Mouse (Mus musculus): ENCODE data around the gene A230072I06Rik.

The A230072I06Rik gene

GRCm38 (mm10) chr8:12322071-12322470 lies 43.5 kb downstream of the A230072I06Rik start:
- no peak for DNase-seq (ENCODE audit: low read depth in 1 of 2, low spot score in 2 of 2)

GRCm38 (mm10) chr8:12323238-12323637 lies 44.6 kb downstream of the A230072I06Rik start:
- no peak for DNase-seq (ENCODE audit: low read depth in 1 of 2, low spot score in 2 of 2)

DNA sequence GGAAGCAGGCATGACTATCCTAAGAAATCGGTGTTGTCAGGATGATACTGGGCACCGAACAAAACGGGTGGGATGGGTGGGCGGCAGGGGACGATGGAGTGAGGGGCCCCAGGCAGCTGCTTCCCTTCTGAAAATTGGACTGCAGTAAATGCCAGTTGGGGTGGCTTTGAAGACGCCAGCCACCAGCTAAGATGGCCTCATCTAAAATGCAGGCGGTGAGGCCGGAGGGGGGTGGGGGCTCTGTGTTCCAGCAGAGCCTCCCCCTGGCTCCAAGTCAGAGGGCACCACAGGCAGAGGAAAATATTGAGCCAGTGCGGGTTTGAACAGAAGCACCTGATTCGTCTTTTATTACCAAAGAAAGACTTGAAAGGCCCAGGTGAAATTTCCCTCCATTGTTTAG lies 45.9 kb downstream of the A230072I06Rik start:
- DNase-seq (ENCODE audit: low read depth in 1 of 2, low spot score in 2 of 2), result no peak

DNA sequence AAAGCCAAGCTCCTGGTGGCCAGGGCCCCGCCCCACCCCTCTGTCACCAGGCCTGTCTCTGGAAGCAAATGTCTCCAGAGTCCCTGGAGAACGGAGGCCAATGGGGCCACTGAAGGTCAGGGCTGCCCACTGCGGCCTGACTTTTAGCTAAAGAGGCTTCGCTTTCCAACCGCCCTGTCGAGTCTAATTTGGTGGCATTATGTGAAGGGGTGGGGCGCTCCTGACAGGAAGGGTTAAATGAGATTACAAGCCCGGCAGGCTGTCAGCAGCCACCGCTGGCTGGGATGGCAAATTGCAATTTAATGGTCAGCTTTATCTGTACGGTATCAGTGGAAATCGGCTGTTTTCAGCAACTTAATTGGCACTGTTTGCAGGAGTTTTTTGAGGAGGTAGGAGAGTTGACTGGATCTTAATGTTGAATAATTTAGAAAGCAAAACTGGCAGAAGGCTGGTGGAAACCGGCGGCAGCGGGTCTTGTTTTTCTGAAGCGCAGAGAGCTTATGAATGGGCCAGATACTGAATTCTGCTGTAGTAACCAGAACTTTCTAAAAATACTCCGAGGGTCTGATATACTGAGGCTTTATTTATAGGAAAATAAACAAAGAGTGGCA lies 46.5 kb downstream of the A230072I06Rik start:
- no peak for DNase-seq (ENCODE audit: low read depth in 1 of 2, low spot score in 2 of 2)

DNA sequence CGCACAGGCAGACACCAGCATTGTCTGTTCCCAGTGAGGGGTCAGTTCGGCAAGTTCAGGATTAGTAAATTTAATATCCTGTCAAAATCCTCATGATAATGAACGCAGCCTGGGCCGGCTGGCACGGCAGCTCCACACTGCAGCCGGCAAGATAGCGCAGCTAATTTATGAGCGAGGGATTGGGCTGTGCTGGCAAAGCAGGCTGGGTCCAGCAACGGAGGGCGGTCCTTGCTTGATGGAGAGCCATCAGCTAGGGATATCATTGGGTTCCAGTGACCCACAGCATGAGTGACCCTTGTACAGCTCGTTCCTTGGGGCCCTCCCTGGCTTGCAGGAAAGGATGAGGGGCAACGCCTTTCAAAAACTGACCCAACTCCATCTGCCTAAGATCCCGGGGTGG lies 48.6 kb downstream of the A230072I06Rik start:
- DNase-seq (ENCODE audit: low read depth in 1 of 2, low spot score in 2 of 2), result no peak

DNA sequence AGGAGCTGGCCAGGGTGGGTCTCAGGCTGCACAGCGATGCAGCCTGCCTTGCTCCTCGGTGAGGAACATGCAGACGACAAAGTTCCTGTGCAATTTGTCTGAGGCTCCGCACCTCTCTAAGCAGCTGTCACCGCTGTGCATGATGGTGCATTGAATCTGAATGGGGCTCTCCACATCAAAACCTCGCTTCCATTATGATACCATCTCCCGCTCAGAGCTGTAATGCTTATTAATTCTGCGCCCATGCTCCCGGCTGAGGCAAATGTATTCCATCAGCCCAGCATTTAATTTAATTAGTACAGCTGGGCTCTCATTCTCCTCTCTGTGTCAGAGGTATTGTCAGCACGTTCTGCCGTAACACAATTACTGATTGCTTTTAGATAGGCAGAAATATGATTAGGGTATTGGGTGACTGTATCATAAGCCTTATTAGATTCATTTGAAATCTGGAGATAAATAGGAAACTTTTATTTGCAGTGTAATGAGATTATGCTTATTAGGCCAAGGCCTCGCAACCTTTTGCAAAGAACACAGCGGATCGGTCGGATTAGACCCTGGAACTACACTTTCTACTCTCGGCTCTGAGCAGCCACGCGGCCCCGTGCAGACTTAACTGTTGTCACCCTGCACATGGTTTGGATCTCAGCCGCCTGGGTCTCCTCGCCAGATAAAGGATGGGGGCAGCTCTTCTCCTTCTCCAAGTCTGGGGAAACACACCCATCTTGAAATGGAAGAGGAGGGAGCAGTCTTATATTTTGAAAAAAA lies 49.3 kb downstream of the A230072I06Rik start:
- no peak for DNase-seq (ENCODE audit: low read depth in 1 of 2, low spot score in 2 of 2)

DNA sequence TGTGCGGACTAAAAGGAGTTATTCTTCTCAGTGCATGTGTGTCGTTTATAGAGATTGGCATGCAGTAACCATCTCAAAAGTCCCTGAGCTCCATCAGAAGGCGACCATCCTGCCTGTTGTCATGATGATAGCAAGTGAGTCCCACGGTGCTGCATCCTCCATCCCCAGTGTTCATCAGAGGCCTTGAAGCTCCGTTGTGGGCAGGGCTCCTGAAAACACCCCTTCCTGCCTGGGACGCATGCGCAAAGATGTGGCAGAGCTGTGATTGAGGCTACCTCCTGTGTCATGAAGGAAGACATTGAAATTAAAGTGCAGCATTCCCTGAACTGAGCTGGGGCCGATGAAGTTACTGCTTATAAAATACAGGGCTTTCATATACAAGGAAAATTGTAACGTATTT lies 49.9 kb downstream of the A230072I06Rik start:
- no peak for DNase-seq (ENCODE audit: low read depth in 1 of 2, low spot score in 2 of 2)

DNA sequence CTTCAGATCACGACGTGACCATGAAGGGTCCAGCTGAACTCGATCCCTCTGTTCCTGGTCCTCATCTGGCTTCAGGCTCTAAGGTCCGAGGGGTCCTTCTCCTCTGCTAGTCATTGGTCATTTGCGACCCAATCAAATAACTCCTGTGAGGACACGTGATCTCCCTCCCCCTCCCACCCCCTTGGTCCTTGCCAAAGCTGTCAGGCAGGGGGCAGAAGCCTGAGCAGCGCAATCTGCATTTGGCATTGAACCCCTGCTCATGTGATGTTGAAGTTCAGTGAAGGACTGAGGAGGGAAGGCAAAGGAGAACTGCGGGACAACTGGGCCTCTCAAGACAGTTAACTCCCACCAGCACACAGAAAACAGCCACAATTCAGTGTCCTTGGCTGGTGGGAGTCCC lies 51.4 kb downstream of the A230072I06Rik start:
- no peak for DNase-seq (ENCODE audit: low read depth in 1 of 2, low spot score in 2 of 2)

Measured in monocyte, adult 2 months (primary cell).